Mouse (Mus musculus) frontal cortex, adult 2 months (tissue): Measurements from ENCODE around the gene Ebpl. TPM values are rescaled to one million over a fixed set of nuclear protein-coding genes. Genes with fewer than 3 reads are reported as not detected.
A peak's percentile ranks its signal among the peaks of the same experiment; 100 is the strongest.

Experiments used
- DNase-seq, 2 experiments: peaks; one replicate each; pipeline ENCODE4 v3.0.0; 2022; ENCODE audit warnings: low spot score in 1 of 2; ENCODE audit errors: extremely low spot score in 1 of 2
- polyA plus RNA-seq: library from polyadenylated mRNA; depleted of rRNA; stranded (reverse); fragments of >200 nt; gene quantifications from 2 replicates; pipeline ENCODE4 v1.2.3, GENCODE M21; 2012; rRNA removed

Ebpl gene
- polyA plus RNA-seq: 4.0 TPM in 2 replicates

DNA sequence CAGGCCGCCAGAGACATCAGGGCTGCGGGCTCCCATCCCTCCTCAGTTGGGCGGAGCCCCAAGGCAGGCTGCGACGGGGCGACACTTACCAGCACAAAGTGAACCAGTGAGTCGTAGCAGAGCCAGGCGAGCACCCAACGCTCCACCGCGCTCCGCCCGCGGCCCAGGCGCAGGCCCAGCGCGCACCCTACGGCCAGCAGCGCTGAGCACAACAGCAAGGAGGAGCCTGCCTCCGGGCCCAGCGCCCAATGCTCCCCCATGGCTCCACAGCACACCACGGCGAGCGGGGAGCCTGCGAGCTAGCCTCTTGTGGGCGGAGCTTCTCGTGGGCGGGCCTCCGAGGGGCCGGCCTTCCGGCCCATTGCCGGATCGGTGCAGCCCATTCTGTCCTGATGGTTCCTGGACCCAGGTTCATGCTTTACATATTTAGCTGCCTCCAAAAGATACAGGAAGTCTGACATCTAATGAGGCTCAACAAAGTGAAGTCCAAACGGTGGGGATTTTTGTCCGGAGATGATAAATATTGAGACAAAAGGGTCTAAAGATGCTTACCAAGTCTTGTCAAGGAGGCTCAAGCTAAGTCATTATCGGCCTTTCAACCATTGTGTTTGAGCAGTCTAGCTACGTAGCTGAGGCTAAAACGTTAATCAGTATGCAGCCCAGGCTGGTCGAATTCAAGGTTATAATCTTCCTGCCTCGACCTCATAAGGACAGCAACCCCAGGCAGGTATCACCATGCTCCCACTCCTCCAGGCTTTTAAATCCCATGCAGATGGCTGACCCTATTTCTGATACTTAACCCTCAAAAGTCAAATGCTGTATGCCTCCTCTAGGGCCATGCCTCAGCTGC, at the start of gene Ebpl:
Ebpl (minus strand) TSS at position 309 of the 850 bp plus-strand sequence.
- DNase-seq: peak; percentile 85 to 91

- no peak for DNase-seq
These were observed 49.8 kb upstream of the Ebpl start for GRCm38 (mm10) chr14:61410020-61410419.

GRCm38 (mm10) chr14:61407055-61407454, 46.8 kb upstream of the Ebpl start:
- no peak for DNase-seq

GRCm38 (mm10) chr14:61405761-61406160, 45.5 kb upstream of the Ebpl start:
- DNase-seq: no peak

DNA sequence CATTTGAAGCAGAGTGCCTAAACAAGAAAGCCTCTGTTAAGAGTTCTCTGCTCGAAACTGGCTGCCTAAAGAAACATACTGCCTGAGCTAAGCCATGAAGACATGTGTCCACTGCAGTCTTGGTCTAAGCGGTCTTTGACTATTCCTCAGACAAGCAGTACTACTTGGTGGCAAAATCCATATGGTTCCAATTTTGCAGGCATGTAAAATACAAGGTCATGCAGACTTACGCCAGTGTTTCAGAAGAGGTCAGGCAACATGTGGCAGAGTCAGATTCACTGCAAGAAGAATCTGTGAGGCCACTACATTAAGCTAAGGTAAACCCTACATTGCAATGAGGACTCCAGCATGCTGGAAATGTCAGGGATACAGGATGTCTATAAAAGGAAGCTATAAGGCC, 44.7 kb upstream of the Ebpl start:
- DNase-seq: no peak

- peak in 1 of 2 experiments; percentile 25 for DNase-seq
These were observed 34.5 kb upstream of the Ebpl start for GRCm38 (mm10) chr14:61394745-61395144.

GRCm38 (mm10) chr14:61390586-61390985, 30.3 kb upstream of the Ebpl start:
- DNase-seq: no peak

DNA sequence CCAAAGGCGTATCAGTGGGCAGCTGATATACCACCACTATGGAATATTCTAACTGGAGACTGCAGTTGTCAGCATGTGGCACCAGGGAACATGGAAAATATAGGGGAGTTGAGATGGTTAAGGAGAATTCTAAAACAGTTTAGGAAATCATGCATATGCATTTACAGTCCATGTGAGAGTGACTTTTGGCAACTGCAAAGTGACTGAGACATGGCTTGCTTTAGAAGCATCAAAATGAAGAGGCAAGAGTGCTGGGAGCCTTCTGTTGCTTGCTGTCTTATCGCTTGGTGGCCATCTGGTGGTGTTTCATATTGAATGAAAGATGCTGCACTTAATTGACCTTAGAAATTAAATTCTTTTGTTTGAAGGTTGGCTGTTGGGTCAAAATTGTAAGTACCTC, 7.1 kb upstream of the Ebpl start:
- DNase-seq: peak; percentile 12 to 34

GRCm38 (mm10) chr14:61364656-61365055, 4.4 kb upstream of the Ebpl start:
- no peak for DNase-seq

DNA sequence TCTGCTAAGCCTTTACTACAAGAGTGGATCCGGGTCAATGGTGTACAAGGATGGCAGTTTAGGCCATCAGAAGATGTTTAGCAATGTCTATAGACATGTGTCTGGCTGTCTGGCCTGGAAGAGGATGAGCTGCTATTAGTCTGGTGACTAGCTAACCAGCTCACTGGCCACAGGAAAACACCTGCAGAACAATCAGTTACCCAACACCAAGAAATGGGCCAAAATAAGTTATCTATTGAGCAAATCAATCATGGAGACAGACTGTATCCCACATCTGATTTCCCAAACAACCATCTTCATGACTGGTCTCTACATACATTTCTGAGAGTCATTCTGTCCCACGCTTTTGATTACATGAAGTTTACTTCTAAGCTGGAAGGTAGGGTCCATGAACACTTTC, 3.5 kb upstream of the Ebpl start:
- DNase-seq: no peak

DNA sequence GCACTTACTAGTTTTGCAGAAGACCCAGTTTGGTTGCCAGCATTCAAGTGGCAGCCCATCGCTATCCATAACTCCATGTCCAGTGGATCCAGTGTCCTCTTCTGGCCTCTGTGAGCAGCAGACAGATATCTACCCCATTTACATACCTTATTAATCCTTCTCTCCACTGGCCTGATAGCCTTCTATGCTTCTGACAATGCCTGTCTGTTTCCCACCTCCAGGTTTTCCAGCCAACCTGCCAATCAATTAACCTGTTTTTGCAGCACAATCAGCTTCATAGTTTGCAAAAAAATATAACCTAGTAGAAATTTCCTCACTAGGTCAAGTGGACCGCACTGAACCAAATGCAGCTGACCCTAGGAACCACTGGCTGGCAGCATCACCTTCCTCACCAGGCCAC, 2.0 kb upstream of the Ebpl start:
- no peak for DNase-seq

- no peak for DNase-seq
These were observed 807 bp upstream of the Ebpl start for GRCm38 (mm10) chr14:61360981-61361511.

- DNase-seq: no peak
These were observed 5.7 kb downstream of the Ebpl start for GRCm38 (mm10) chr14:61354251-61355235.

- no peak for DNase-seq
These were observed 9.4 kb downstream of the Ebpl start for GRCm38 (mm10) chr14:61350808-61351207.

DNA sequence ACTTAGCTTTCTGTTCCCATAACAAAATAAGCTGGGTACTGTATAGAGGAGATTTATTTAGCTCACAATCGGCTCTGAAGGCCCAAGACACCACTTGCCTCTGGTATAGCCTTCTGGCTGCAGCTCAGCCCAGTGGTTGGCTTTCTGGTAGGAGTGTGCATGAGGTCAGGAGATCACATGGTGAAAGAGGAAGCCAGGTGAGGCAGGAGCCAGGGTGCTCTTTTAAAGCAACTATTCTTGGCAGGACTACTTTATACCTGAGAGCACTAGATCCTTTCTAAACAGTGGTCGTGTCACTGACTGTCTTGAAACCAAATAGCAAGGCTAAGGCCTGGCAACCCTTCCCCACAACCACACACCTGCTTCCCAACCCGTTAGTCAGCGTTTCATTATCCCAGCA, 10.4 kb downstream of the Ebpl start:
- no peak for DNase-seq

DNA sequence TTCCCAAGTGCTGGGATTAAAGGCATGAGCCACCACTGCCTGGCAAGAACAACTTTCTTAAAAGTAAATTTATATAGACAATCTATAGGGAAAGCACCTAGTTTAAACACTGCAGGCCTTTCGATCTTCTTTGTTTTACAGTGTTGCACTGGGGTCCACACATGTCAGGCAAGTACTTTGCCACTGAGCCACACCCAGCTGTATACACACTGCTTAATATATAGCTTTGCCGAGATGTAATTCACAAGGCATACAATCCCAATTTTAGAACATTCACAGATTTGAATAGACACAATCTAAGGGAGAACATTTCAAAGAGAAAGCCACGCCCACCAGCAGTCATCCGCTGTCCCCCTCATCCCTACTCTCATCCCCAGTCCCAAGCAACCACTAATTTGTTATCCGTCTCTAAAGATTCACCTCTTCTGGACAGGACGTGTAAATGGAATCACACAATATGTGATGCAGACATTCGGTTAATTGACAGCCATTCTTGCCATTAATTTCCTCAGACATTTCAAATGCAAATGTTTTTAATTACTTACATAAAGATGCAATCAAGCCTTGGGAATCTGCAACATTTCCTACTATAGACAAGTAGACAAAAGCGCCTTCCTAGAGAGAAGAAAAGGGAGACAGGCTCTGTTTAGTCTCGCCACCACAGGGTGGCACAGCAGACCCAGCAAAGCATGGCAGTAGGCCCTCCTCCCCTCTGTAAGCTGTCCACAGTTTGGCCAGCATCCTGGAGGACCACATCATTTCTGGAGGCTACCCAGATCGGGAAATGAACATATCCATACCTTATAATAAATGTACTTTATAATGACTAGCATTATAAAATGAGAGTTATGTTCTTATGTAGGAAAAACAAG, 13.2 kb downstream of the Ebpl start:
- DNase-seq: peak in 1 of 2 experiments; percentile 57

GRCm38 (mm10) chr14:61344590-61344989, 15.6 kb downstream of the Ebpl start:
- DNase-seq: no peak

DNA sequence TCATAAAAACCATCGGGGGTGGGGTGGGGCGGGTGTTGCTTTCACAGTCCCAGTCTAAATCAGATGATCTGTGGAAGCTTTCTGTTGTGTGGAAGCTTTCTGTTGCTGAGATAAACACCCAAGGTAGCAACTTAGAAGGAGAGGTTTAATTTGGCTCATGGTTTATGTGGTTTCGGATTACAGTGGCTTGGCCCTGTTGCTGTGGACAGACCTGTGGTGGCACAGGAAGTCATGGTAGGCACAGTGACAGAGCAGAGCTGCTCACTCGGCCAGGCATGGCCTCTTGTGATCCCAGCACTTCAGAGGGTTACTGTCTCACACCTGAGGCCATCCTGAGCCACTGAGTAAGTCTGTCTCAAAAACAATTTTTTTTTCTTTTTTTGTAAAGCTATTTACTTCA, 20.9 kb downstream of the Ebpl start:
- DNase-seq: no peak

DNA sequence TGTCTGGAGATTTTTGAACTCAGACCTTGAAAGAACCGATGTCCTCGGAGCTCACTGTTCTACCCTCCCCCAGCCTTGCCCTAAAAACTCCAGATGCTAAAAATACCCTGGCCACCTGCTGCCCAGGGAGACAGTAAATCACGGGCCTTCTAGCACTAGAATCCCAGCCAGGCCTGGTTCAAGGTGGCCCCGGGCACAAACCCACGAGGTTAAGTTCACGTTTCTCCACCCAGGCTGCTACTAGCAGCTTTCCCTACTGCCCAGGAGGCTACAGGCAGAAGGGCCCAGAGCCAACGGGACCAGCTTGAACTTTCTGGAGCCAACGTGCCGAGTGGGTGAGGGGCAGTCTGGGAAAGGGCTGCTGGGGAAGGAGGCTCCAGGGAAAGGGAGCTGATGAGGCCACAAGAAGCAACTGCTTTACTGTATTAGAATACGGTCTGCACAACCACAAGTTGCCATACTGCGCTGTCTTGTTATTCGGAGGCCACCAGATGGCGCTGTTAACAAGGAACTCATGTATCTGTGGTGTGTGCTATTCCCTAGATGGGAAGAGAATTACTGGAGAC, 29.2 kb downstream of the Ebpl start:
- DNase-seq: peak; percentile 60 to 88

DNA sequence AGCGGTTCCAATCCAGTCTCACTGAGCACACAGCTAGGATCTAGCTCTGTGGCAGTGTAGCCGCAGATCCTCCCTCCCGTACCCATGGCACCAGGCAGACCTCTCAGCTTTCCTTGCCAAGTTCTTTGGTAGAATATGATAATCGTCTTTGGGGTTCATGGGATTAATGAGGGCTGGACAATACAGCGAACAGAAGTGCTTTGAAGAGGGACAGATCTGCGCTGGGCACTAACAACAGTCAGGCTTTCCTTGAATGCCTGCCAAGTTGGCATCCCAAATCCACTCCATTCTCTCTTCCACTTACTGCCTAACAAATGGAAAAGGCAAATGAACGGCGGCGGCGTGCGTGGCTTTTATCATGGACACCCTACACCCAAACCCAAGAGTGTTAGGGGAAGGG, 29.6 kb downstream of the Ebpl start:
- peak; percentile 23 to 63 for DNase-seq
